Mouse (Mus musculus) granulocyte monocyte progenitor cell, adult 5-6 weeks (primary cell): ENCODE results near the gene Trp53bp2. TPM values are rescaled to one million over a fixed set of nuclear protein-coding genes. Genes with fewer than 3 reads are reported as not detected.

Experiments
- ATAC-seq: replicated peaks from 2 replicates; pipeline ENCODE4 v1.8.0; 2016; ENCODE audit warnings: mild to moderate bottlenecking, moderate TSS enrichment, inconsistent platforms; ENCODE audit not compliant: poor library complexity, severe bottlenecking
- total RNA-seq, 2 experiments: library from RNA; stranded (forward) in 1 of 2; stranded (reverse) in 1 of 2; fragments of 200-712, 200-1000 nt in 1 of 2; fragments of >200 nt in 1 of 2; fragmentation: Nextera tagmentation in 1 of 2; gene quantifications; 2 replicates each; pipeline ENCODE4 v1.2.3; 2014 to 2017

Trp53bp2 gene
- total RNA-seq, 2 experiments from 2014 or later: 7.9 to 9.8 TPM

GRCm38 (mm10) chr1:182458556-182458955, 49.6 kb downstream of the Trp53bp2 start:
- ATAC-seq: no peak

DNA sequence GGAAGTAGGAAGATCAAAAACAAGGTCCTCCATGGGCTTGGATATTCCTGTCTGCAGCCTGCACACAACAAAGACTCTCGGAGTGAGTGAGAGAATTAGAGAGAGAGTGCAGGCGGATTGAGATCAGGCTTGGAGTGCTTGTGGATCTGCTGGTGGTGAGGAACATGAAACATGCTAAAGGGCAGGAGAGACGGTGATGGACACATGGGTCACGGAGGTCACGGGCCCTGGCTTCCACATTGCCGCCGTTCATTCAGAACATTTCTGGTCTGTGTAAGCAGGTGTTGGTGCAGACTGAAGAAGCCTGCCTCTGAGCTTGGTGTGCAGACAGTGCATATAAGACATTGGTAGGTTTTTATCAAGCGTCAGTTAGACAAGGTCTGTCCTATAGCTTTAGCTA, 50.5 kb downstream of the Trp53bp2 start:
- ATAC-seq: no peak

- peak; percentile 8; the same call in 1 of the 2 replicates for ATAC-seq
These were observed 51.6 kb downstream of the Trp53bp2 start for GRCm38 (mm10) chr1:182460291-182461244.

GRCm38 (mm10) chr1:182461261-182461660, 52.3 kb downstream of the Trp53bp2 start:
- ATAC-seq: peak; percentile 96

GRCm38 (mm10) chr1:182461813-182462212, 52.8 kb downstream of the Trp53bp2 start:
- no peak for ATAC-seq

DNA sequence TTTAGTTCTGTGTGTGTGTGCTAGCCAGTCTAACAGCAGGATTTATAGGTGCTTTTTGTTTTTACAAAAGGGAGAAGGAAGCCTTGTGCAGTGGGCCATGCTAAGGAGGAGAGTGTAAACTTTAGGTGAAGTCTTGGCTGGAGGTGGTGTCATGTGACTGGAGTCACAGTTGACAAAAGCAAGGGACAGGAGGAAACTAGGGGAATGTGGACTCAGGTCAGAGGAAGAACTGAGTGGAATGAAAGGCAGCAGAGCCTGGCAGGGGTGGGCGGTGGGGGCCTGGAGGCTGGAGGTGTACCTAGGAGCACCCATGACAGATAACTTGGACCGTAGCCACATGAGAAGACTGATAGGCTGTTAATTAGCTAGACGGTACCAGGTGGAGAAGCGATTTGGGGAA, 56.3 kb downstream of the Trp53bp2 start:
- no peak for ATAC-seq

DNA sequence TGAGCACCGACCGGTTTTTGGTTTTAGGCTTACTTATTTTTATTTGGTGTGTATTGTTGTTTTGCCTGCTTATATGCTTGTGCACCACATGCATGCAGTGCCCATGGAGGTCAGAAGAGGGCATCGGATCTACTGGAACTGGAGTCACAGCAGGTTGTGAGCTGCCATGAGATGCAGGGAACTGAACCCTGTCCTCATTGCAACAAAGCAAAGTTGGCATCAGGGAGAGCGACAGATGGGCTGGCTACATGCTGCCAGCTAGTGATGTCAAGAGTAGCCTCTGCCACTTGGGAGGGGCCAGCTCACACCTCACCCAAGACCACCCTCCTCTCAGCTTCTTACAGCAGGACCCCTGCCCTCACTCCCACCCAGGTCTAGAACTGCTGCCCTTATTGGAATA, 57.0 kb downstream of the Trp53bp2 start:
- no peak for ATAC-seq

GRCm38 (mm10) chr1:182475005-182475796, 66.2 kb downstream of the Trp53bp2 start:
- peak; percentile 42 for ATAC-seq

- ATAC-seq: no peak
These were observed 70.0 kb downstream of the Trp53bp2 start for GRCm38 (mm10) chr1:182478935-182479334.

- ATAC-seq: no peak
These were observed 72.2 kb downstream of the Trp53bp2 start for GRCm38 (mm10) chr1:182481138-182481537.

DNA sequence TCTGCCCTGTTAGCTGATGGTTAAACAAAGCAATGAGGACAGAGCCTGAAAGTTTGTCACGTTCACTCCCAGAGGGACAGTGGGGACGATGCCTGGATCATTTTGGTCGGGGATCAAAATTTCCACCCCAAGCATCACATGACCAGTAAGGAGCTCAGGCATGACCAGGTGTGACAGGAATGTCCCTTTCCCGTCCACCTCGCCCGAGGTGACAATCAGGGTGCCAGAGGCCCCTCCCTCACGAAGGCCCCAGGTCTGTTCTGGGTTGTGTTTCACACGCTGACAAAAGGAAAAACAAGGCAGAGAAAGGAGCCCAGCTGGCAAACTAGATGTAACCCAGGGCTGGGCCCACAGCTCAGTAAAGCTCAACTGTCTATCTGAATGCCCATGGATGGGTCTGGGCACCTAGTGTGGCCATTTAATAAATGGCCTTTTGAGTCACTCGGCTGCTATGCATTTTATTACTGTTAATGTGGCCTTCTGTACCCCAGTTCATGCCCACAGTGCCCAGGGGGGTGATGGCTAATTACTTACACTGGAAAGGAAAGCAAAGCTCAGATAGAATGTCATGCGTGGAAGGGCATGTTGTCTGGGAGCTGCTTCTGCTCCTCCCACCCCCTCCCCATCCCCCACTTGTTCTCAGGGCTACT, 72.8 kb downstream of the Trp53bp2 start:
- ATAC-seq: no peak

GRCm38 (mm10) chr1:182482991-182483909, 74.3 kb downstream of the Trp53bp2 start:
- no peak for ATAC-seq

- ATAC-seq: no peak
These were observed 74.9 kb downstream of the Trp53bp2 start for GRCm38 (mm10) chr1:182483910-182484274.

GRCm38 (mm10) chr1:182488503-182488902, 79.5 kb downstream of the Trp53bp2 start:
- no peak for ATAC-seq

GRCm38 (mm10) chr1:182489803-182490452, 81.0 kb downstream of the Trp53bp2 start:
- ATAC-seq: peak; percentile 97

GRCm38 (mm10) chr1:182490568-182490967, 81.6 kb downstream of the Trp53bp2 start:
- peak; percentile 22; the same call in 1 of the 2 replicates for ATAC-seq

DNA sequence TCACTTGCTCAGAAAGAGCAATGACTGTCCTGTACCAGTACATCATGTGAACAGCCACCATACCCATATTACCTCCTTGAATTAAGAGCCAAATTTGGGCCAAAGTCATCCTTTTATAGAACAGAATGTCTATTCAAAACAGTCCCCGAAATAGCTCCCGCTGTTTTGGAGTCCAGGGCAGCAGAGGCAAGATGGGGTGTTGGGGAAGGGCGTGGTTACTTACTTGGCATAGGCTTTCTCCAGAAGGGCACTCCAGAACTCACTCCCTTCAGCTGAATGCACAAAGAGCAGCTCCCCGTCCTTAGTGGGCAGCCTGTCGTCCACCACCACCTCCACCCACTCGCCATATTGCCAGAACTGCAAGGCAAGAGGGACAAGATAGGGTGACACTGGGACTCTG, 82.9 kb downstream of the Trp53bp2 start:
- no peak for ATAC-seq

DNA sequence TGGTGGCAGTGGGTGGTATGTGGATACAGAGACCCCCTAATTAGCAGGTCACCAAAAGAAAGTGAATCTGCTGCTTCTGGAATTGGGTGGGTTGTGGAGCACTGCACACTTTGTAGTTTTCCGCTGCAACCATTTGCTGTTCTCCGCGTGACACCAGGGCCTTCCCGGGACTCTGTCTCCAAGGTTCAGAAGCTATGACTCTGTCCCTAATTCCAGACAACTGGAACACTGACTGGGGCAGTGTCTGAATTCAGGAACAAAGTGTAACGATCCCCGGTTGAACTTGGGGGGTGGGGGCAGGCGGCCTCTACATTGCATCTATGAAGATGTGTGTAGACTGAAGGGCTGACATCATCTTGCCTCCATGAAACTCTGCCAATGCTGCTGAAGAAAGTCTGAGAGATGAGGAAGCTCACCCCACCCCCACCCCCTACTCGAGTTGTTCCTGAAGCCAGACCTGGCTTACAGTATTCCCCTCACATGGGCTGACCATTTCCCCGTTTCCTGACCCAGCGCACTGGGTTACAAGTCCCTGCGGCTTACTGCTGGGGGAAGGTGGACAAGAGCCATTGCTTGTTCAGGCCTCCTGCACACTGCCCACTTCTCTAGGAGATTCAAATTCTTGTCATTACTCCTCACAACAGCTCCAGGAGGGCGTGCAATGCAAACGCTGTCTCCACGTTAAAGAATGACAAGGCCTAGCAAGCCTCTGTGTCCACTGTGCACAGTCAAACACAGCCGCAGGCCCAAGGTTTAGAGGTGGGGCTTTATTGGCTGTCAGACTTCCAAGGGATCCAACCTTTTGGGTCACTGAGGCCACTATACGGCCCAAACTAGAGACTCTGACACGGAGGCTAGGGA, 85.5 kb downstream of the Trp53bp2 start:
- ATAC-seq: no peak
